Mouse (Mus musculus): ENCODE results near the gene Aldh1a1. TPM values are rescaled to one million over a fixed set of nuclear protein-coding genes. Genes with fewer than 3 reads are reported as not detected.

The Aldh1a1 gene
- total RNA-seq, 2 experiments from 2014 or later = 20.2 to 37.5 TPM

DNA sequence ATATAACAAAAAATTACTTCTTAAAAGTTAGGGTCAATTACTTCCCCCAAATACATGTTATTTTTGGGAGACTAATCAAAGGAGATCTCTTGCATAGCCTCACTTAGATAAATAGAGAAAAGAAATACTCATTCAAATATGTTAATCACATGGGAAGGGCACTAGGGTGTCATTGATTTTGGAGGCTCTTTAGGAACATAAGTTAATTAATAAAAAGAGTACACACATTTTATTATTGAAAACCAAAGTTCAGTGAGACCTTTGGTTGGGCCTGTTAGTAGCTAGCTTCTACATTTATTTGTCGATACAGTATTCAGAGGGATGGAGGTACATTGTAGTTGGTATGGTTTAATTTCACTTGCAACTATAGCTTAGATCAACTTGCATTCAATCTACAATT, 52.4 kb downstream of the Aldh1a1 start:
- no peak for DNase-seq
- intact Hi-C loops (cut with DNase I) = no loop called here

DNA sequence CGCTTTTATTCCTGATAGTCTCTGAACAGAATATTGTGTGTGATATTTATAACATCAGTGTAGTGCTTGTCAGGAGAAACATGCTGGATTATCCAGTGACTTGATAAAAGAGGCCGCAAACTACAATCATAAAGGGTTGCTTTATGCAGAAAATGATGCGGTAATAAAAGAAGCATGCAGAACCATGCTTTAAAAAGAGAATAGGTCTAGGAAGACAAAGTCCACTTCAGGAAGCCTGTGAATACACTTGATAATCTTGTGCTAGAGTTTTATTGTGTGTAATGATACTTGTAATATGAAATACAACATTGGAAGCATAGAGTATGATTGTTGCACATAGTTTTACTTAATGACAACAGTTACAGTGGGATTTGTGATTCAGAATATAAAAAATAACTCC, 54.5 kb downstream of the Aldh1a1 start:
- no peak for DNase-seq
- intact Hi-C loops (cut with DNase I) = no loop called here

DNA sequence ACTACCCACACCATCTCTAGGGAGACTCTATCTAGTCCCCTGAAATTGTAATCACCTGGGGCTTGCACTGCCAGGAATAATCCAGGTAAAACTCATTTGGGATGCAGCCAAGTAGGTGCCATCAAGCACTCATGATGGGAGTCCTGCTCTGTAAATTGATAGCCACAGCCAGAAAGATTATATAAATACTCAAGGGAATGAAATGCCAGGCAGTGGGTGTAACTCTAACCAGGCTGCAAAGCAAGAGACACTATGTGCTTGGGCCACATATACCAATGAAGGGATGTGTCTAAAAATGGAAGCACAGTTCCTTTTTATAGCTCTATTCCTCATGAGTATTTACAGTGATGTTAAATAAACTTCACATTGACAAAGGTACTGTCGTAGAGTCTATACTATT, 56.9 kb downstream of the Aldh1a1 start:
- no peak for DNase-seq
- intact Hi-C loops (cut with DNase I) = no loop called here

DNA sequence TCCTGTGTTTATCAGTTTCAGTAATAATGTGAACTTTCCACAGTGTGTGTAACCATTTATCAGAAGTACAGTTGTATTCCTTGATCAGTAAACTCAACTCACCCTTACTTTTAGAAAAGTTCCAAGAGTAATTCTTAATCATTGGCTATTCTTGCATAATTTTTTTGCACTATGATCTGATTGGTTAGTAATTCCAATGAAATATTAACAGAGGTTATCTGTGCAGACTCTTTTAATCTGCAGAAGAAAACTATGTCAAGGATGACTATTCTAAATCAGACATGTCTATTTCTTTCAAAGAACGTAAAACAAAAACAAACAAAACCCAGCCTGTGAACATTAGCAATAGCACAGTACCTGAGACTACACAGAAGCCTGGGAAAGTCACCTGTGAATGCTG, 62.9 kb downstream of the Aldh1a1 start:
- intact Hi-C loops (cut with DNase I) = no loop called here
- no peak for DNase-seq

DNA sequence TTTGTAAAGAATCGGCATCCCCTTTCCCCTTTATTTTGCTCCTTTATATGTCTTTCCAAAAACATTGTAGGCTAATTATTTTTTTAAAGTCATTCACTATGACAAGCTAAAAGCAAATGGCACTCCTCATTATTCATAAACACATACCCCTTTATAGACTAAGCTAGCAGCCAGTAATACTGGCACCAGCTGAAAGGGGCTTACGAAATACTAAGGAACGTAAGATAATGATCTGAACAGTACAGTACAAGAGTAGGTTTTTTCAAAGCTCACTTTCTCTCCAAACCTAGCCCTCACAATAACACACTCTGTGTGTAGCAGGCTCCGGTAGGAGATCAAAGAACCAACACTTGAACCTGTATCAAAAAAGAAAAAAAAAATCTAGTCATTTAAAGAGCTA, 64.7 kb downstream of the Aldh1a1 start:
- DNase-seq = no peak
- intact Hi-C loops (cut with DNase I) = no loop called here

DNA sequence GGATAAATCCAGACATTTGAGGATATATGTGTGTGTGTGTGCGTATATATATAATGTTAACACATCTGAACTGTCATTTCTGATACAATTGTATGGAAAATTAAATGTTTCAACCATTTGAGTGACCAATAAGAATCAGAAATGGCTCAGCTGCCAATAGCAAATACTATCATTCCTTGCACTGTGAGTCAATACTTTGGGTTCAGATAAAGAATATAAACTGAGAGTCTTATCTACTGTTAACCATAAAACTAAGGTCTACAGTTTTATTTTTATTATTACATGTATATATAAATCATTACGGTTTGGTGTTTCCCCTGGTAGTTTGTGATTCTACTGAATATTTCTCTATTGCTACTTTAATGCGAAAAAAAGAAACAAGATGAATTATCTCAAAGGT, 65.6 kb downstream of the Aldh1a1 start:
- intact Hi-C loops (cut with DNase I) = no loop called here
- DNase-seq = no peak

DNA sequence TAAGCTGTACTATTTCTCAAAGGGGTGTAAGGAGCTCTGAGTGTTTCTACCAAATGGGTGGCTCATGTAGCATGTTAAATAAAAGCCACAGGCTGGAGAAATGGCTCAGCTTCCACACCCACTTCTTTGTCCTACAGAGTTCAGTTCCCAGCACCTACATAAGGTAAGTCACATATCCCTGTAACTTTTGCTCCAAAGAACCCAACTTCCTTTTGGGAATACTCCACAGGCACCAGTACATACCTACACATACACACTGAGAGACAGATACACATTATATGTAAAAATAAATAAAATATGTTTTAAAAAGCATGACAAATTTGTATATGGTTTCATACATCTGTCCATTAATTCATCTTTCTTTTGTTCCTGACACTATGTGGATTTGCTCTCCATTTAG, 66.0 kb downstream of the Aldh1a1 start:
- intact Hi-C loops (cut with DNase I) = no loop called here

DNA sequence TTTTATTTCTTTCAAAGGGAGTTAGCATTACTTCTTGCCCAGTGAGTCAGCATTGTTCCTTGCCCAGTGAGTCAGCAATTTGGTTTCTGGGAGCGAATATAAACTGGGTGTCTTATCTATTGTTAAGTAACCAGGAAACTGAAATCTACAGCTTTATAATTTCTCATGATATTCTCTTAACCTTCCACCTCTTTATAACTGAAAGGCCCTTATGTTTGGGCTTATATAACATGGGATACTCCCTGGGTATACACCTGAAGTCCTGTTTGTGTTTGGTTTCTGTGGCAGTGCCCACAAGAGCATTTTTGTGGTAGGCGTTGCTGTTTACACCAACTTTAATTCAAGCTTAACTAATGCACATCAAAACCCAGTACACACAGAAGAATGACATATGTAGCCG, 66.4 kb downstream of the Aldh1a1 start:
- DNase-seq = no peak
- intact Hi-C loops (cut with DNase I) = no loop called here

More for the DNA sequence above, 66.0 kb downstream of the Aldh1a1 start:
- no peak for DNase-seq

DNA sequence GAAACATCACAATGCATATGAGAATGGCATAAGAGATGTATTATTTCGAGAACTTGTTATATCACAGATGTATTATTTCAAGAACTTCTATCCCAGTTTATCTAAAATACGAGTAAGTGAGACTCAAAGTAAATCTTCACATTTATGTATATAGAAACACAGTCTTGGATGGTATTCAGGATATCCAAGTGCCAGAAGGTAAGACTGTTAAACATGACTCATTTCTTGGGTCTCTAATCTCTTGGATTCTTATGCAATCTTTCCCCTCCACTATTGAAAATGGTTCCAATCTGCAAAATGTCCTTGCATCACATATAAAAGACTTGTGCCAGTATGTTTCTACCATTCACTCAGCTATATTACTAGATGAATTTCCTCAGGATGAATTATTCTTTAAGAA, 67.4 kb downstream of the Aldh1a1 start:
- intact Hi-C loops (cut with DNase I) = no loop called here
- no peak for DNase-seq

DNA sequence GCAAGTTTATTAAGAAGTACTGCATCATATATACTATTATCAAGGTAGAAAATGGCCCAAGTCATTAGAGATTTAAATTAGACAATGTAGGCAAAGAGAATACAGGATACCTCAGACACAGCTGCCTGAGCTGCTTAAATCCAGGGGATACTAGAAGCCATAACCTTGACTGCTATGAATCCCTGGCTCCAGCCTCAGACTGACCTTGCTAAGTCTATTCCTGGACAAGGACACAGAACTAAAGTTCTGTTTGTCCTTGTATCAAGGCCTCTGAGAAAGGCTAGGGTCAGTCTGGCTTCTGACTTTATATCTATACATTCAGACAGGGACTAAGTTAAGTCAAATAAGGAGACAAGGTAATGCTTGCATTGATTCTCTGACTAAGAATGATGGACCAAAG, 69.9 kb downstream of the Aldh1a1 start:
- no peak for DNase-seq
- intact Hi-C loops (cut with DNase I) = no loop called here

DNA sequence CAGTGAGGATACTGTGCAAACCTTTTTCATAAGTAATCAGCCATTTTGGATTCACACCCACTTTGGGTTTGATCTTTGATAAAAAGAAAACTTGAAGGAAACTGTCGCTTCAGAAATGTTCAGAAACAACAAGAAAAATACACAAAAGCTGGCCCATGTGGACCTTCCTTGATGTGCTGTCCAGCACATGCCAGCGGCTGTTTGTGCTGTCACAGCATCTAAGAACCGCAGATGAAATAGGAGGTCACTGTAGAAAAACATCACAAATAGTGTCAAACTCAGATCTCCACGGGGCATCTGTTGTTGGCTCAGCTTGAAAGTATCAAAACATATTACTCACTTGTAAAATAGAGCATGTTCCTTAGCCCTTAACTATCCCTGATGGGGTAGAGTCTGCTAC, 73.8 kb downstream of the Aldh1a1 start:
- intact Hi-C loops (cut with DNase I) = no loop called here
- no peak for DNase-seq

DNA sequence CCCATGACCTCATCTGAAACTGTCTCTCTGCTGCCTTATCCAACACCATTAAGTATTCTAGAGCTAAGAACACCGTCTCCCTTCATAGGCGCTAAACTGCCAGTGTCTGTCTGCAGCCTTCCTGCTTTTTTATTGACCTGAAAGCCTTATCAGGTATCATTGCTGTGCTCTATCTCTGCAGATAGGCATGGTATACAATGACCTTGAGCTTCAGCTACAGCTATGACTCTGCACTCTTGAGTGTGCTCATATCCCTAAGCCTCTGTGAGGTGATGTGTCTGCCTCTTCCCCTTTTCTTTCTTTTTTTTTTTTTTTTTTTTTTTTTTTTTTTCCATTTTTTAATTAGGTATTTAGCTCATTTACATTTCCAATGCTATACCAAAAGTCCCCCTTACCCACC, 74.5 kb downstream of the Aldh1a1 start:
- intact Hi-C loops (cut with DNase I) = no loop called here
- DNase-seq = no peak

DNA sequence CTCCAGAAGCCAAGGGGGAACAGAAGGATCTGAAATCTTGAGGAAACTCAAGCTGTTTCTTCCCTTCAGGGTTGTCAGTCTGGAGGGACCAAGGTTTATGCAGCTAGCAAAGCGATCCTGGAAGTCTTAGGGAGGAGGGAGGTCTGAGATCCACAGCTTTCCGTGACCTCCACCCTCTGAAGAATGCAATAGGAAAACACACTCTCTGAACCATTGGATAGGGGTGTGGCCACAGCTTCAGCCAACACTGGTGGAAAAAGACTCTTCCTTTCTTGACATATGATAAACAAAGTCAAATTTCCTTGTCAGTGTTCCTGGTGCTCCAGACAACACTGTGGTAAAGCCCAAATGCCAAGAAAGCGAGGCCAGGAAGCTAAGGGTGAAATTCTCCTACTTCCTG, 84.5 kb downstream of the Aldh1a1 start:
- intact Hi-C loops (cut with DNase I) = no loop called here
- no peak for DNase-seq

DNA sequence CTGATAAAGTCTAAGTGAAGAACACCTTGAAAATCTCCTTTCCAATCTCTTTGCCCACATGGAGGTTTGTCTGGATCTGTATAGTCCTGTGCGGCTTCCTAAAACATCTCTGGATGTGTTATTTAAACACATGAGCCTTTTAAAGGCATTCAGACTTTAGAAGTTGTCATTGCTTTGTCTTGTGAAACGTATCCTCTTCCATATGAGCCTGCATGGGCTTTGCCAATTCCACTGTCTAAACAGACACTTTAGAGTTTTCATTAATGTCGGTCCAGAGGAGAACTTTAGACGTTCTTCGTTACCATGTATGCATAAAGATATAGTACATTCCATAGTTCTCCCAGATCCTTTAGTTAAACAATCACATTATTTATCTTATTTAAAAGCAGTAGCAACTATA, 84.9 kb downstream of the Aldh1a1 start:
- intact Hi-C loops (cut with DNase I) = no loop called here
- DNase-seq = no peak

DNA sequence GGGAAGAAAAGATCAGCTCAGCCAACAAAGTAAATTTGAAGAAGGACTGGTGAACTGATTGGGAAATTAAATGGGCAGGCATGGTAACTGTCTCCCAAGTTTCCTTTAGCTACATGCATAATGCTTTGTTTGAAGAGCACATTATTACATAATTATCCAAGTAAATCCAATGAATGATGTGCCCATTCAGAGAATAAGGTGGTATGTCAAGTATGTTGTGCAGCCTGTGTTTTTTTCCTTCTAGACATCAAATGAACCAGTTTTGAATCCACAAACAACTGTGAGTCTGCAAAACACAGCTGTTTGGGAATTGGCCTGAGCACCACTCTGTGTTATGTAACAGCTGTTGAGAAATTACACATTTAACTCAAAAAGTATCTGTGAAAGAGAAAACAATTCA, 107.4 kb downstream of the Aldh1a1 start:
- peak in 1 of 2 experiments; percentile 37 for DNase-seq
- intact Hi-C loops (cut with DNase I) = no loop called here

DNA sequence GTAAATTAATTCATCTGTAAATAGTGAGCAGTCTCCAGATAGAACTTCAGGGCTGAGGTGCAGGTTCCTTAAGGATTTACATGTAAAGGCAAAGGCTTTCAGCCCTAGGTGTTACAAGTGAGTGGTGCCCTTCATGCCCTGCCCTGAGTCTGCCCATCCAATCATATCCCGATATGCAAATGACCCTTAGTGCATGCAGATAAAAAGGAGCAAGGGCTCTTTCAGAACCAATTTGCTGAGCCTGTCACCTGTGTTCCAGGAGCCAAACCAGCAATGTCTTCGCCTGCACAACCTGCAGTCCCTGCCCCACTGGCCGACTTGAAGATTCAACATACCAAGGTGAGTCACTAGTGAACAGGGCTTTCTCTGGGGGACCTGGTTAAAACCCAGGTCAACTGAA, 109.2 kb downstream of the Aldh1a1 start:
- peak; percentile 3 to 9 for DNase-seq

DNA sequence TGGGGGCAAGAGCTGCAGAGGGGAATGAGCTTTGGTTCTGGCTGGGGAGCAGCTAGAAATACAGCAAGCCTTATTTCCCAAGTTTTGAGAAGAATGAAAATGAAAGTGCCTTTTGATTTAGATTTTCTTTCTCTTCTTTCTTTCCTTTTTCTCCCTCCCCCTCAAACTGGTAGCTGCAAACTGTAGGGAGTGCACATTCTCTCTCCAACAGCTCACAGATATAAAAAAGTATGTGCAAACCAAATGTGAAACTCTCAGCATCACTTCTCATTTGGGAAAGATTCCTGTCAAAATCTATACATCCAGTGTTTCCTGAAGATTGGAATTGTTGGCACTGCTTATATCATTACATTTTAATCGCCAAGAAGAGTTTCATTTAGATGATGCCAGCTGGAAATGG, 110.7 kb downstream of the Aldh1a1 start:
- no peak for DNase-seq
- intact Hi-C loops (cut with DNase I) = no loop called here

More for the DNA sequence above, 109.2 kb downstream of the Aldh1a1 start:
- intact Hi-C loops (cut with DNase I) = no loop called here

DNA sequence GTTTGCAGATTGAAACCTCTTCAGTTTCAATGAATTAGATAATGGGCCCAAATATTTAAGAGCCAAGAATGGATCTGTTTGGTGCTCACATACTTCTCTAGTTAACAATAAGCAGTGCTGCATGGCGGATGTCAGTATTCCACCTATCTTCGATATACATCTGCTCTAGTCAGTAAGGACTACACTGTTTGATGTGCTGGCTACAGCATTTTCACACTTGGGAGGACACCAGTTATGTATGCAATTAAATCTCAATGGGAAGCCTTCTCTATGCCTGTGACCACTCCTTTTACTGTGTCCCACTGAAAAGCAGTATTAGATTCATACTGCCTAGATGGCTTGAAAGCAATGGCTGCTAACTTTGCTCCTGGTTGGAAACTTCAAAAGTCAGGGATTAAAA, 111.4 kb downstream of the Aldh1a1 start:
- intact Hi-C loops (cut with DNase I) = no loop called here
- DNase-seq = no peak

DNA sequence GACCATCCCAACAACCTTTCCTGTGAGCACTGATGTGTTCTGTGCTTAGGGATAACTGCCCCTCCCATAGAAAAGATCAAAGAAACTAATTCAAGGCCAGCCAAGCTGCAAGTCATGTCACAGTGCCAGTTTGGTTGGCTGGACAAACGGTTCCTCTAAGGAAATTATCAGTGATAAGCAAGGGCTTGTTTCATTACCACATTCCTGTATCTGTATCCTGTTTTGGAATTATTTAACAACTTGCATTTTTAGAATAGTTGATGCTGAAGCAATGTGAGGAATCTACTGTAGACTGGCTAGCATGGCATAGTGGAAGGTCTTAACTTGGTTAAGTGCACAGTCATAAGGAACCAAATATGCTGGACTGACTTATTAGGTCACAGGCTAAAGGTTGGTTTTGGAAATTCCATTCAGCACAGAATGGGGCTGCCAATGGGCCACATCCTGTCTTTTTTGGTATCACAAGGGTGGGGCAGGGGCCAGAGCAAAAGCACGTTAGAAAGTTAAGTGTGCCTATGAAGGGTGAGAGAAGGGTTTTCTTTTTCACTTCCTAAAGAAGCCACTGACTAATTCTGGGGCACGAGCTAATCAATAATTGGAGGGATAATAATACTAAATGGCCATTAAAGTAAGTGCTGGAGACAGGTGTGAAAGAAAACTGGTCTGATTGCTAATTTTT, 121.9 kb downstream of the Aldh1a1 start:
- DNase-seq = no peak
- intact Hi-C loops (cut with DNase I) = no loop called here

DNA sequence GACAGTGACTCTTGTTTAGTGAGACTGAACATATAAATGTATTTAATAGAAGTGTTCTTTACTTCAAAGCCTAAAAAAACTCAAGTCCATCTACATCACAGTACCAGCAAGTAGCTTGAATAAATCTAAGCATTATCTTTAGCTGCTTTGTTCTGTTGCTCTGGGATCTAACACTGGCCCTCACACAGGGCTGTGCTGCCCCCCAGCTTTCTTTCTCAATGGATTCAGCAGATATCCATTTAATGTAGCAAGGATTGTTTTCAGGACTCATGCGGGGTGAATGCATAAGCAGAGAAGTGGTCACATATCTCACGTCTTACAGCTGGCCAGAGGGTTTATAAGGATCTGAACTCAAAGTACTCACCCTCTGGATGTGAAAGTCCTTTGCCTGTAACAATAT, 129.9 kb downstream of the Aldh1a1 start:
- intact Hi-C loops (cut with DNase I) = no loop called here
- no peak for DNase-seq

DNA sequence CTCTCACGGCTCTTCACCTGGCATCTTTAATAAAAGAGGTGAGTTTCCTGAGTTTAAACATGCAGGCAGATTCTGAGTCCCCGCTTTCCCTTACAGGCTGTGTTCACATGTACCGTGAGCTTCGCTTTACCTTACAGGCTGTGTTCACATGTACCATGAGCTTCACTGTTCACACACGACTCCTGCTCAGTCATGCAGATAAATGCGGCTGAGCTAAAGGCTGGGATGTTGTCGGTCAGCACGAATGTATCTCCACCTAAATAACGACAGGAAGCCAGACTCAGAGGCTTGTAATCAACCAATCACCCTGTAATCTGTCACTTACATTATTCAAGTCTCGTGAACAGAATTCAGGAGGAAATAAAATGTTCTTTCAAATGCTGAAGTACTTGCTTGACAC, 130.9 kb downstream of the Aldh1a1 start:
- intact Hi-C loops (cut with DNase I) = no loop called here
- no peak for DNase-seq

DNA sequence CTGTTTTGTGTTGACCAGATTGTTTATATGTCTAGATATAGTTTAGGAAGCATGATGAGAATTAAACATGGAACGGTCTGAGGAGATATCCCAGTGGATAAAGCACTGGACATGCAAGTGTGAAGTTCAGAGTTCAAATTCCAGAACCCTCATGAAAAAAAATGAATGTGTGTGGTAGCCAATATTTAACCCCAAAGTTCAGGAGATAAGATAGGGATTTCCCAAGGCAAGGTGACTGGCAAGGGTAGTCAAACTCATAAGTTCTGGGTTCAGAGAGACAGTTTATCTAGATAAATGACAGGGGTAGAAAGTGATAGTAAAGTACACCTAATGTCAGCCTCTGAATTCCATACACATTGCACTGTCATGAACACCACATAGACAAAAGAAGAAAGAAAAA, 138.5 kb downstream of the Aldh1a1 start:
- no peak for DNase-seq

More for the DNA sequence above, 138.5 kb downstream of the Aldh1a1 start:
- intact Hi-C loops (cut with DNase I) = no loop called here
